Mouse (Mus musculus) G1E (cell line): ENCODE results near the gene Ptn. TPM values are rescaled to one million over a fixed set of nuclear protein-coding genes. Genes with fewer than 3 reads are reported as not detected.

Experiments
- ATAC-seq: 2 replicates; pipeline ENCODE4 v1.8.0; 2016; ENCODE audit warnings: mild to moderate bottlenecking; ENCODE audit not compliant: insufficient number of reproducible peaks, poor library complexity, low FRiP score, severe bottlenecking; ENCODE audit errors: extremely low read depth
- DNase-seq: peaks from one replicate; pipeline ENCODE4 v3.0.0; 2012; ENCODE audit warnings: low spot score
- H3K27me3 ChIP-seq: 2 replicates; pipeline ENCODE4 v1.6.1; 2012; ENCODE audit warnings: mild to moderate bottlenecking, low read length, inconsistent platforms; ENCODE audit not compliant: insufficient read depth
- H3K36me3 ChIP-seq: replicated peaks from 2 replicates; pipeline ENCODE3; 2012; ENCODE audit warnings: mild to moderate bottlenecking, inconsistent platforms
- H3K4me1 ChIP-seq: 2 replicates; pipeline ENCODE4 v1.6.1; 2012; ENCODE audit warnings: low read depth, low read length, inconsistent platforms, mixed read lengths; ENCODE audit not compliant: insufficient read depth
- H3K4me3 ChIP-seq: 2 replicates; pipeline ENCODE4 v1.5.1; 2012; ENCODE audit warnings: low read depth, mild to moderate bottlenecking, inconsistent platforms, low read length, moderate library complexity, mixed read lengths
- H3K9me3 ChIP-seq: replicated peaks from 2 replicates; pipeline ENCODE4 v1.6.1; 2012; ENCODE audit warnings: inconsistent platforms
- CTCF ChIP-seq: IDR thresholded peaks from 2 replicates; pipeline ENCODE4 v1.5.1; 2012; ENCODE audit warnings: low read depth, low read length, inconsistent platforms, mixed read lengths
- GATA1 ChIP-seq: IDR thresholded peaks from 2 replicates; pipeline ENCODE4 v1.6.1; 2012; ENCODE audit warnings: borderline replicate concordance, low read length, inconsistent platforms, mixed read lengths
- GATA2 ChIP-seq: IDR thresholded peaks from 2 replicates; pipeline ENCODE4 v1.6.1; 2012; ENCODE audit warnings: low read depth, low read length, inconsistent platforms, borderline replicate concordance
- POLR2AphosphoS5 ChIP-seq: IDR thresholded peaks from 2 replicates; pipeline ENCODE4 v1.6.1; 2012; ENCODE audit warnings: low read depth, low read length, inconsistent platforms; ENCODE audit not compliant: insufficient replicate concordance
- TAL1 ChIP-seq: conservative IDR thresholded peaks from 2 replicates; pipeline ENCODE4 v1.6.1; 2012; ENCODE audit warnings: low read depth, low read length, inconsistent platforms, mixed read lengths
- polyA plus RNA-seq: library from polyadenylated mRNA; stranded (reverse); fragments of >175 nt; gene quantifications from 2 replicates; pipeline ENCODE4 v1.2.3, GENCODE M21; 2012
- total RNA-seq, 2 experiments: library from RNA; stranded (forward) in 1 of 2; stranded (reverse) in 1 of 2; fragments of 200-1000 nt in 1 of 2; fragments of >200 nt in 1 of 2; fragmentation: Nextera tagmentation in 1 of 2; gene quantifications; 2 replicates each; pipeline ENCODE4 v1.2.3; 2014 to 2017

Gene Ptn
- total and polyA plus RNA-seq, 3 experiments = not detected

DNA sequence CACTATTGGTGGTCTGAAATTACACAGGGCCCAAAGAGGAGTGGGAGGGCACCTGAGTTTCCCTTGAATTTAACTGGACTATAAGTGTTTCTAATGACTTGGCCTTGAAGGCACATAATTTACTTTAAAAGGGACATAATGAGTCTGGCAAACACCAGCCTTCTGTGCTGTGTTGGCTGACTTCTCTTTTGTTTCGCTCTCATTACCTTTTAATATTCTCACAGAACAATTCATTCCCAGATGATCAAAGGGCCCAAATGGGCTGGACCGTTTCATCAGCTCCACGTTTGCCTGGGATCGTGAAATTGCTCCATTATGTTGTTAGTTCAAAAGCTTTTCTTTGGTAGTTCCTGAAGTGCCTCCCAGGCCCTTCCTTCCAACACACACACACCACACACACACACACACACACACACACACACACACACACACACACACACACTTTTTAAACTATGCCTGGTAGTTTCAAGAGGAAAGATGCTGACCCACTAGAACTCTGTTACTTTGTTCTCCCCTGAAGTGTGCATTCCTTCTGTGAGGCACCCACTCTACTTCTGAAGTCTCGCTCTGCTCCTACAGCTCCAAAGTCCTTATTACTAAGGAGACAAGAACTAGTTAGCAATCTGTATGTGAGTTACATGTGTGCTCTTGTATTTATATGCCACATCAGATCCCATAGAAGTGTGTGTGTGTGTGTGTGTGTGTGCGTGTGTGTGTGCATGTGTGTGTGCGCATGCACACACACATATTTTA, 1.5 kb downstream of the Ptn start:
- DNase-seq = no peak
- Histone ChIP-seq H3K4me3 (no peak overlapping the region), H3K36me3 (no peaks in the 10 kb centered on the region), H3K9me3 (no peaks in the 10 kb centered on the region), H3K27me3 (no peaks in the 10 kb centered on the region), H3K4me1 (no peaks in the 10 kb centered on the region)
- TF ChIP-seq CTCF = no peak
- ATAC-seq = no peak

DNA sequence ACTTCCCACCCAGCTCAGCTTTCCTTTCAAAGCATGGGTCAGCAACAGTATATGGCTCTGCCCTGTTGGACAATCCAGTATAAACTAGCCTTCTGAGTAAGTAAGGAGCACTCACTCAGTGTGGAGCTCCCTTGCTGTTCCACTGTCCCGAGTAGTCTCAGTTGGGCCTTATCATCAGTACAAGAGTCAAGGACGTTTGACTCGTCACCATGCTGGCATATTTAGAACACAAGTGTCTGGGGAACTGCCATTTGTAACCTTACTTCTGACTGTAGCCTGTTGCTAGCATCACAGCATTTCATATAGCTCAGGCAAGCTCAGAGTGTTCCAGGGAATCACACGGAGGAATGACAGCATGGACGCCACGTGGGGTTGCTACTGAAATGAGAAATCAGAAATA, 3.1 kb downstream of the Ptn start:
- Histone ChIP-seq H3K36me3 (no peaks in the 10 kb centered on the region), H3K4me3 (no peak overlapping the region), H3K4me1 (no peaks in the 10 kb centered on the region), H3K9me3 (no peaks in the 10 kb centered on the region), H3K27me3 (no peaks in the 10 kb centered on the region)
- no peak for TF ChIP-seq TAL1
- no peak for TF ChIP-seq GATA1
- TF ChIP-seq GATA2 = no peak
- no peak for TF ChIP-seq CTCF
- no peak for TF ChIP-seq POLR2AphosphoS5
- no peak for DNase-seq
- ATAC-seq = no peak

DNA sequence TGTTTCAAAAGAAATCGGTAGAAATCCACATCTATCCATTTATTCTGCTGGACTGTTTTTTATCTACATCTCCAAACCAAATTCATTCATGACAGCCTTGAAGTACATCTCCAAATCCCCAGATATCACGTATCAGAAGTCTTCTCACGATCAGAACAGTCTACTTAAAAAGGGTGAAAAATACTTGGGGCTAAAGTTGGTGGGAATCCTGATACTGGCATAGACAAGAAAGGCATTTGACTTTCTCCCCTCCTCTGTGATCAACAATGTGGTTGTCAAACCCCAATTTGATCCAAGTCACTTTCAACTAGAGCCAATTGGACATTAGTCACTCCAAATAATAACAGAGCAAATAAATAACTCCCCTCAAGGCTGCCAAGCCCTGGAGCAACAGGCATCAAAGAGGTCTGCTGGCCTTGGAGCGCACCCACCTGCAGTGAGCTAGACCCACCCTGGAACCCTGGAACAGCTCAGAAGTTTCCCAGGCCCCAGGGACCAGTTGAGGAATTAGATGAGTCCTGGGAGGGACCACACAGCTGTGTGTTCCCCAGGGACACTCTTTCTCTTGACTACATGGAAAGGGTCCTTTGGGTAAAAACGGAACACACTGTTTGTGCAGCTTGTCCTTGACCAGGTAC, 9.6 kb downstream of the Ptn start:
- TF ChIP-seq POLR2AphosphoS5 = no peak
- TF ChIP-seq GATA2 = no peak
- no peaks in the 10 kb centered on the region for H3K4me1 ChIP-seq
- H3K36me3 ChIP-seq = no peaks in the 10 kb centered on the region
- ATAC-seq (no peak), DNase-seq (no peak)
- H3K4me3 ChIP-seq = no peak overlapping the region
- no peaks in the 10 kb centered on the region for H3K9me3 ChIP-seq
- H3K27me3 ChIP-seq = no peaks in the 10 kb centered on the region

DNA sequence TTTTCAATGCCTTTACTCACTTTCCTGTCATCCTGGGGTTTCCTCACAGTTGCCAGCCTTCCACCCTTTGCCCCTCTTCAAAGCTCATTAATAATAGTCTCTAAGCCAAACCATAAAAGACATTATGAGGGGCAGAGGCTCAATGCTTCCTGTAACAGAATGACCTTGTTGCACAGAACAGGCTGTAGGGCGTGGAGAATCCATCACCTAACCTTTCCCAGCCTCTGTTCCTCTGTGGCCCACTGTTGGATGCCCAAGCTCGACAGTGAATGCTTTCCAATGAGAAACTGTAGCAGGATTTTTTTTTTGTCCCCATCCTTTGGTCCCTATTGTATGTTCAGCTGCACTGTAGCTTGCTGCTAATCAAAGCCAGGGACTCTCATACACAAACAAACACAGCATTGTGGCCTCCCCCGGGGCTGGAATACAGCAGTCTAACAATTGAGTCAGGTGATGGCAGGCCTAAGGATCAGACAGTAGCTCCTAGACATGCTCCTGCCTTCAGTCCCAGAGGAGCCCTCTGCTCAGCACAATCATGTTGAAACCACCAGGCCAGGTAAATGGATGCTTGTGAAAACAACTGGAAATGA, 12.9 kb downstream of the Ptn start:
- no peak overlapping the region for H3K4me3 ChIP-seq
- DNase-seq (no peak), ATAC-seq (no peak)
- H3K4me1 ChIP-seq = no peaks in the 10 kb centered on the region
- no peak for TF ChIP-seq GATA1
- no peak for TF ChIP-seq CTCF
- no peak for TF ChIP-seq TAL1
- no peak for TF ChIP-seq POLR2AphosphoS5
- TF ChIP-seq GATA2 = no peak
- H3K27me3 ChIP-seq = no peaks in the 10 kb centered on the region
- H3K36me3 ChIP-seq = no peaks in the 10 kb centered on the region
- no peaks in the 10 kb centered on the region for H3K9me3 ChIP-seq

DNA sequence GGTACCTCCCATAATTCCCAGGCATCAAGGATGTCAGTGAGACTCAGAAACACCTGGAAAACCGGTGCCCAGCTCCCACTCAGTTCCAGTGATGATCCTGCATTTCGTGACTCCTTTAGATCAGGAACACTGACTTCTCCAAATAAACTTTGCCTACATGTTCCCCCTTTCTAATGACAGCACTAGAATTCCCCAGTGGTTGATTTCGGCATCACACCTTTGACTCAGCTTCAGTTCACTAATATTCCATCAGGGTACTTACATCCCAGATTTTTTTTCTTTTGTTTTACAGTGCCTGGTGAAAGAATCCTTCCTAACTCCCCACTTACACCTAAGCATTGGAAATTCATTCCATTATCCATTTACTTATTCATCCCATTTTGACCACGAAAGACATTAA, 15.5 kb downstream of the Ptn start:
- DNase-seq = no peak
- H3K9me3 ChIP-seq = no peaks in the 10 kb centered on the region
- no peak overlapping the region for H3K4me3 ChIP-seq
- no peaks in the 10 kb centered on the region for H3K4me1 ChIP-seq
- ATAC-seq = no peak
- TF ChIP-seq GATA2 (no peak), CTCF (no peak), TAL1 (no peak), POLR2AphosphoS5 (no peak)
- no peaks in the 10 kb centered on the region for H3K36me3 ChIP-seq
- H3K27me3 ChIP-seq = no peaks in the 10 kb centered on the region

DNA sequence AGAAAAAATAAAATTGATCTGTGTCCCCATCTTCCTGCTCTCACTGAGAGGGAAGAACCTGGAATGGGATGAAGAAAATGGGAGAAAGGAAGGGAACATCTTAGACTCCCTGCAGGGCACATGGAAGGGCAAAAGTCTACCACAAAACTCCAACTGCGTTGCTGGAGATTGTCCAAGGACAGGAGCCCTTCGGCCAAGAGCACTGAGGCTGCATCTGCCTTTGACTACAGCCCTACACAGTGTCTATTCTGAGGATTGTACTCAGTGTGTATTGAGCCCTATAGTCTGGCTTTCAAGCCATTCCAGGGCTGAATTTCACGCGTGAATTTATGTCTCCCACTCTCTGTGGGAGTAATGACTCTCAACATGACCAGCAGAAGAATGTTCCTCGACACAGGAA, 16.2 kb downstream of the Ptn start:
- no peaks in the 10 kb centered on the region for H3K4me1 ChIP-seq
- H3K36me3 ChIP-seq = no peaks in the 10 kb centered on the region
- H3K9me3 ChIP-seq = no peaks in the 10 kb centered on the region
- ATAC-seq = no peak
- DNase-seq = no peak
- TF ChIP-seq POLR2AphosphoS5 = no peak
- no peak for TF ChIP-seq GATA2
- no peak for TF ChIP-seq CTCF
- no peak for TF ChIP-seq GATA1
- no peak for TF ChIP-seq TAL1
- H3K27me3 ChIP-seq = no peaks in the 10 kb centered on the region
- no peak overlapping the region for H3K4me3 ChIP-seq
